Comparison of ENCODE assay signal across 9 mouse cellular contexts in genomic region chr10:50897530-50898471, GRCm38 (mm10). TPM values are rescaled to one million over a fixed set of nuclear protein-coding genes. Genes with fewer than 3 reads are reported as not detected.
DNase-seq lines count a peak whose midpoint lies in the region; ATAC-seq and TF ChIP-seq lines count a peak whose summit lies in the region.
"Had no signal": no experiment of that assay in that cellular context is flagged by ENCODE, and none has a peak within 500 bp of the region (broad histone marks: within the 10 kb centered on the region; RNA-seq: fewer than 3 reads in every experiment).

No protein-coding gene starts in this region.

- ATAC-seq in intestine, postnatal 0 days: no peak
- no peak for ATAC-seq in intestine, embryonic 16.5 days
- ATAC-seq in forebrain, embryonic 14.5 days: no peak
- no peak for ATAC-seq in liver, embryonic 14.5 days (ENCODE audit: insufficient read depth)

- H3K4me3 ChIP-seq in intestine, postnatal 0 days (ENCODE audit: low read depth, low read length): no peak overlapping the region; the same call in 1 of the 2 replicates
- H3K4me3 ChIP-seq in intestine, embryonic 16.5 days (ENCODE audit: low read length): no peak overlapping the region
- no peak overlapping the region for H3K4me3 ChIP-seq in MEL (ENCODE audit: control insufficient read depth in 1 of 2, insufficient read depth in 1 of 2, low read depth in 2 of 2, low read length in 2 of 2)
- H3K4me3 ChIP-seq in forebrain, embryonic 14.5 days (ENCODE audit: low read depth, low read length): peak overlapping the region; percentile 10; the same call in 1 of the 2 replicates
- no peak overlapping the region for H3K4me3 ChIP-seq in liver, embryonic 14.5 days (ENCODE audit: insufficient read depth in 1 of 2, low read depth in 2 of 2, low read length in 2 of 2)
- H3K4me3 ChIP-seq: hindbrain, embryonic 15.5 days had no signal

- no peak overlapping the region for H3K27ac ChIP-seq in intestine, postnatal 0 days (ENCODE audit: low read depth, low read length)
- H3K27ac ChIP-seq in intestine, embryonic 16.5 days (ENCODE audit: low read length): no peak overlapping the region
- no peak overlapping the region for H3K27ac ChIP-seq in MEL (ENCODE audit: control insufficient read depth, low read depth, low read length)
- H3K27ac ChIP-seq in forebrain, embryonic 14.5 days (ENCODE audit: low read depth, low read length): no peak overlapping the region
- H3K27ac ChIP-seq in liver, embryonic 14.5 days: no peak overlapping the region
- H3K27ac ChIP-seq: hindbrain, embryonic 15.5 days had no signal

- WGBS in intestine, postnatal 0 days: 4% methylated on average over 32 of the region's 32 CpGs
- WGBS in intestine, embryonic 16.5 days: 2% methylated on average over 32 of the region's 32 CpGs
- WGBS in forebrain, embryonic 14.5 days: 1% methylated on average over 32 of the region's 32 CpGs
- WGBS in liver, embryonic 14.5 days (ENCODE audit: insufficient replicate concordance): 2% methylated on average over 32 of the region's 32 CpGs

- TF ChIP-seq RAD21 in MEL (IDR thresholded peaks at IDR 0.05; ENCODE audit: low read depth, low read length): peak; percentile 28

- no peak overlapping the region for H3K4me2 ChIP-seq in intestine, postnatal 0 days (replicated peaks; ENCODE audit: low read depth)
- H3K4me2 ChIP-seq in intestine, embryonic 16.5 days (ENCODE audit: low read depth, low read length): no peak overlapping the region
- 0 out of 2 replicates have a peak overlapping the region, but pooled peaks have one; percentile 5 for H3K4me2 ChIP-seq in forebrain, embryonic 14.5 days (ENCODE audit: low read length)
- H3K4me2 ChIP-seq in liver, embryonic 14.5 days (ENCODE audit: low read depth): no peak overlapping the region
- H3K4me2 ChIP-seq: hindbrain, embryonic 15.5 days had no signal

- TF ChIP-seq EP300 in MEL (IDR thresholded peaks at IDR 0.05; ENCODE audit: low read depth in 1 of 2, low read length in 2 of 2): no peak
- no peak for TF ChIP-seq EP300 in liver, embryonic 14.5 days (IDR thresholded peaks at IDR 0.05; ENCODE audit: low read depth)

- H3K9ac ChIP-seq in intestine, postnatal 0 days (ENCODE audit: low read depth, low read length): no peak overlapping the region
- no peak overlapping the region for H3K9ac ChIP-seq in intestine, embryonic 16.5 days (ENCODE audit: low read depth, low read length)
- no peak overlapping the region for H3K9ac ChIP-seq in MEL (ENCODE audit: control insufficient read depth, low read depth, low read length, poor library complexity, severe bottlenecking)
- H3K9ac ChIP-seq in forebrain, embryonic 14.5 days (ENCODE audit: low read length): no peak overlapping the region
- H3K9ac ChIP-seq in liver, embryonic 14.5 days (replicated peaks): no peak overlapping the region
- H3K9ac ChIP-seq: hindbrain, embryonic 15.5 days had no signal

- DNase-seq in MEL (ENCODE audit: low read depth, low spot score): peak; percentile 12
- DNase-seq in forebrain, embryonic 14.5 days (ENCODE audit: low spot score): peak; percentile 68
- peak in 1 of 3 experiments; percentile 19 for DNase-seq in liver, embryonic 14.5 days (ENCODE audit: low read depth in 3 of 3, low spot score in 3 of 3)
- DNase-seq in layer of hippocampus, postnatal 10 days (ENCODE audit: low spot score in 2 of 2): no peak
- no peak for DNase-seq in urinary bladder, adult 2 months (ENCODE audit: low spot score)
- DNase-seq in frontal cortex, adult 2 months (ENCODE audit: extremely low spot score in 1 of 2, low spot score in 1 of 2): no peak

- TF ChIP-seq CTCF in intestine, postnatal 0 days (IDR thresholded peaks at IDR 0.05; ENCODE audit: low read depth): peak; percentile 60
- TF ChIP-seq CTCF in MEL (IDR thresholded peaks at IDR 0.05 in 2 of 3, conservative IDR thresholded peaks at IDR 0.05 in 1 of 3; ENCODE audit: control insufficient read depth in 1 of 3, insufficient read depth in 1 of 3, low read depth in 2 of 3, low read length in 3 of 3, poor library complexity in 1 of 3, severe bottlenecking in 1 of 3): peak; percentile 50 to 59 (median 51)
- peak; percentile 44; the same call in 1 of the 2 replicates for TF ChIP-seq CTCF in liver, embryonic 14.5 days (IDR thresholded peaks at IDR 0.05; ENCODE audit: low read depth)

- no peaks in the 10 kb centered on the region for H3K79me2 ChIP-seq in MEL (ENCODE audit: control insufficient read depth, insufficient read depth, low read length, poor library complexity)

- 0 out of 2 replicates have a peak, but pooled peaks cover 3% of the 10 kb centered on the region for H3K4me1 ChIP-seq in intestine, postnatal 0 days (replicated peaks; ENCODE audit: control insufficient read depth, insufficient read depth, low read length)
- H3K4me1 ChIP-seq in intestine, embryonic 16.5 days (ENCODE audit: control insufficient read depth, insufficient read depth, low read length): peaks cover 11% of the 10 kb centered on the region
- H3K4me1 ChIP-seq in MEL (ENCODE audit: control insufficient read depth in 1 of 2, insufficient read depth in 2 of 2, low read length in 2 of 2): no peaks in the 10 kb centered on the region
- H3K4me1 ChIP-seq in forebrain, embryonic 14.5 days (ENCODE audit: control insufficient read depth, insufficient read depth, low read length): peaks cover 13% of the 10 kb centered on the region
- no peaks in the 10 kb centered on the region; a peak in 1 of 4 replicates for H3K4me1 ChIP-seq in liver, embryonic 14.5 days (replicated peaks; ENCODE audit: control insufficient read depth in 2 of 2, insufficient read depth in 2 of 2, low read length in 1 of 2)

- H3K9me3 ChIP-seq in intestine, postnatal 0 days (ENCODE audit: control insufficient read depth): no peaks in the 10 kb centered on the region
- H3K9me3 ChIP-seq in intestine, embryonic 16.5 days (ENCODE audit: control insufficient read depth, low read length): no peaks in the 10 kb centered on the region
- H3K9me3 ChIP-seq in MEL (replicated peaks; ENCODE audit: insufficient read depth, low read length): no peaks in the 10 kb centered on the region
- no peaks in the 10 kb centered on the region for H3K9me3 ChIP-seq in forebrain, embryonic 14.5 days (replicated peaks; ENCODE audit: control insufficient read depth, low read length)
- H3K9me3 ChIP-seq in liver, embryonic 14.5 days (ENCODE audit: control insufficient read depth, low read length): no peaks in the 10 kb centered on the region
- H3K9me3 ChIP-seq: hindbrain, embryonic 15.5 days had no signal

- H3K36me3 ChIP-seq in intestine, postnatal 0 days (ENCODE audit: control insufficient read depth, insufficient read depth): no peaks in the 10 kb centered on the region
- H3K36me3 ChIP-seq in intestine, embryonic 16.5 days (ENCODE audit: control insufficient read depth, insufficient read depth, low read length): no peaks in the 10 kb centered on the region
- H3K36me3 ChIP-seq in MEL (ENCODE audit: control insufficient read depth in 1 of 2, insufficient read depth in 2 of 2, low read length in 2 of 2): no peaks in the 10 kb centered on the region
- H3K36me3 ChIP-seq in forebrain, embryonic 14.5 days (ENCODE audit: control insufficient read depth, insufficient read depth, low read length): no peaks in the 10 kb centered on the region
- no peaks in the 10 kb centered on the region for H3K36me3 ChIP-seq in liver, embryonic 14.5 days (replicated peaks; ENCODE audit: control insufficient read depth, insufficient read depth, low read depth)
- H3K36me3 ChIP-seq: hindbrain, embryonic 15.5 days had no signal

- no peak for TF ChIP-seq POLR2A in MEL (IDR thresholded peaks at IDR 0.05; ENCODE audit: control insufficient read depth in 1 of 2, insufficient read depth in 1 of 2, low read depth in 1 of 2, low read length in 2 of 2, poor library complexity in 1 of 2)

- peaks cover 99% of the 10 kb centered on the region for H3K27me3 ChIP-seq in intestine, postnatal 0 days (replicated peaks; ENCODE audit: control insufficient read depth, insufficient read depth, low read length)
- peaks cover 59% of the 10 kb centered on the region for H3K27me3 ChIP-seq in intestine, embryonic 16.5 days (replicated peaks; ENCODE audit: control insufficient read depth, insufficient read depth, low read length)
- no peaks in the 10 kb centered on the region for H3K27me3 ChIP-seq in MEL (ENCODE audit: control insufficient read depth in 1 of 2, insufficient read depth in 2 of 2, low read length in 2 of 2)
- peaks cover 68% of the 10 kb centered on the region for H3K27me3 ChIP-seq in forebrain, embryonic 14.5 days (replicated peaks; ENCODE audit: control insufficient read depth, insufficient read depth, low read length)
- H3K27me3 ChIP-seq in liver, embryonic 14.5 days (ENCODE audit: control insufficient read depth, insufficient read depth, low read length): peaks cover 95% of the 10 kb centered on the region

TF ChIP-seq in MEL, 35 proteins besides CTCF, POLR2A, EP300 and RAD21:
- no peak for TF ChIP-seq TAL1 (IDR thresholded peaks at IDR 0.05; ENCODE audit: low read length)
- peak; percentile 63 for TF ChIP-seq SMC3 (IDR thresholded peaks at IDR 0.05; ENCODE audit: low read depth, low read length)

RNA-seq across cellular contexts. Expression of gene Sim1, which starts 3.2 kb away (rescaled TPM):
- polyA plus RNA-seq in intestine, postnatal 0 days (2015; fragmentation: Nextera tagmentation; extraction: Ambion mirVana): not detected in 2 replicates
- polyA plus RNA-seq in intestine, embryonic 16.5 days (2015; fragmentation: Nextera tagmentation; extraction: Ambion mirVana): 0.02 TPM in 1 of 2 replicates, not detected in the other
- total RNA-seq in MEL (2012; rRNA removed): not detected in 2 replicates
- not detected for polyA plus RNA-seq in MEL (2012; ENCODE audit: insufficient read depth in 1 of 2, insufficient read length in 2 of 2, low read depth in 1 of 2, low replicate concordance in 2 of 2, missing spikeins in 1 of 2)
- 1.5 and 1.8 TPM in 2 replicates for polyA plus RNA-seq in forebrain, embryonic 14.5 days (2014; fragmentation: Nextera tagmentation; extraction: Ambion mirVana)
- polyA plus RNA-seq in liver, embryonic 14.5 days (2012; rRNA removed): not detected in 2 replicates
- not detected in 2 replicates for polyA plus RNA-seq in liver, embryonic 14.5 days (2014; fragmentation: Nextera tagmentation; extraction: Ambion mirVana)
- total RNA-seq in layer of hippocampus, postnatal 10 days (2021): not detected
- not detected in 2 replicates for polyA plus RNA-seq in urinary bladder, adult 2 months (2012; rRNA removed)
- polyA plus RNA-seq in frontal cortex, adult 2 months (2012; rRNA removed): 0.02 TPM in 1 of 2 replicates, not detected in the other

Comparison
In these comparisons a context has a peak if more than half of its experiments do, and no peak if none do; other contexts are left out.
1. DNase-seq: peak in MEL (single experiment) and forebrain, embryonic 14.5 days (single experiment); none in layer of hippocampus, postnatal 10 days (0 of 2), urinary bladder, adult 2 months (single experiment) and frontal cortex, adult 2 months (0 of 2).
2. Peak in every context shown above with its lines, with median percentiles within 50 percentile points of each other: CTCF ChIP-seq.